ENCODE assay signal across 9 mouse cellular contexts in the genomic region with DNA sequence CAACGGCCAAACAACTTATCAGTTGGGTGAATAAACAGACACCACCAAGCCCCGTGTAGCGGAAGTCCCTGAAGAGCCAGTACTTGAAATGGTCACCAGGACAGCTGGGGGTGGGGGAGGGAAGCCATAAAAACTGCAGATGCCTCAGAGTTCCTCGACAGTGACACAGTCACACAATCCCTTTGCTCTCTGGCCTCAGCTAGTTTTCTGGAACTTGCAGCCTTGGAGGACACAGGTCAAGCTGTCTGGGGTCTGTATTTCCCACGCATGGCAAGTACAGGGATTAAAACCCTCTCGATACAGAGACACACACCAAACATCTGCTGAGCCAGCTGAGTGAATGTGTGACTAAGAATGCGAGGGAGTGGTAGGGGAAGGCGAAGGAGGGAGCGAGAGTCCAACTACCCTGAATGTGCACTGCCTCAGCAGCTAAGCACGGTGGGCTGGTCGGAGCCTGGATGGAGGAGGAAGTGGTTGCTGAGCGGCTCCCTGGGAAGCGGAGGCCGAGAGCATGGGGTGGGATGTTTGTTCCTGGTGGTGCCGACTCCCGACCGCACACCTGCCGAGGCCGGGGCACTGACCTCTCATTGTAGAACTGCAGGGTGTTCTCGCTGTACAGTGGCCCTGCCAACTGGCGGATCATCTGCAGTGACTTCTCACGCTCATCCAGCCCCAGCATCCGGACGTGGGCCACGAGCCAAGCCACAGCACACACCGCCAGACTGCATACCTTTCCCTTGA. TPM values are rescaled to one million over a fixed set of nuclear protein-coding genes. Genes with fewer than 3 reads are reported as not detected.
A peak's percentile ranks its signal among the peaks of the same experiment; 100 is the strongest.
DNase-seq lines count a peak whose midpoint lies in the region; ATAC-seq and TF ChIP-seq lines count a peak whose summit lies in the region.
"Had no signal": no experiment of that assay in that cellular context is flagged by ENCODE, and none has a peak within 500 bp of the region (broad histone marks: within the 10 kb centered on the region; RNA-seq: fewer than 3 reads in every experiment).

No protein-coding gene starts in this region.

- peaks cover 37% of the 10 kb centered on the region for H3K4me1 ChIP-seq in heart, embryonic 15.5 days (replicated peaks)
- H3K4me1 ChIP-seq in liver, embryonic 12.5 days: peaks cover 38% of the 10 kb centered on the region
- H3K4me1 ChIP-seq in small intestine, adult 2 months (ENCODE audit: control insufficient read depth, insufficient read depth, insufficient read length, low read length): peaks cover 22% of the 10 kb centered on the region
- H3K4me1 ChIP-seq in forebrain, postnatal 0 days (ENCODE audit: insufficient read depth): no peaks in the 10 kb centered on the region
- H3K4me1 ChIP-seq: limb, embryonic 12.5 days had no signal

- H3K27me3 ChIP-seq in heart, embryonic 15.5 days: no peaks in the 10 kb centered on the region
- no peaks in the 10 kb centered on the region for H3K27me3 ChIP-seq in liver, embryonic 12.5 days (replicated peaks)
- H3K27me3 ChIP-seq in small intestine, adult 2 months (ENCODE audit: control insufficient read depth, insufficient read depth, low read length): no peaks in the 10 kb centered on the region
- no peaks in the 10 kb centered on the region for H3K27me3 ChIP-seq in forebrain, postnatal 0 days (ENCODE audit: insufficient read depth, low read length)
- H3K27me3 ChIP-seq: limb, embryonic 12.5 days had no signal

- H3K36me3 ChIP-seq in heart, embryonic 15.5 days: peaks cover 43% of the 10 kb centered on the region
- H3K36me3 ChIP-seq in liver, embryonic 12.5 days: peaks cover 95% of the 10 kb centered on the region
- peaks cover 37% of the 10 kb centered on the region for H3K36me3 ChIP-seq in small intestine, adult 2 months (ENCODE audit: control insufficient read depth, insufficient read depth, low read length)
- peaks cover 86% of the 10 kb centered on the region for H3K36me3 ChIP-seq in forebrain, postnatal 0 days (ENCODE audit: insufficient read depth)

- no peak for TF ChIP-seq POLR2A in small intestine, adult 2 months (IDR thresholded peaks at IDR 0.05; ENCODE audit: low read depth, low read length)

- TF ChIP-seq CTCF in small intestine, adult 2 months (IDR thresholded peaks at IDR 0.05; ENCODE audit: extremely low read depth, insufficient read length, insufficient replicate concordance, low read depth, low read length): peak; percentile 21; the same call in 1 of the 2 replicates
- no peak for TF ChIP-seq CTCF in forebrain, postnatal 0 days (IDR thresholded peaks at IDR 0.05; ENCODE audit: low read depth)

- H3K9ac ChIP-seq in heart, embryonic 15.5 days: 0 out of 2 replicates have a peak overlapping the region, but pooled peaks have one; percentile 13
- H3K9ac ChIP-seq in liver, embryonic 12.5 days: no peak overlapping the region
- H3K9ac ChIP-seq in forebrain, postnatal 0 days: no peak overlapping the region
- H3K9ac ChIP-seq: limb, embryonic 12.5 days had no signal

- 0 out of 2 replicates have a peak overlapping the region, but pooled peaks have one; percentile 0 for H3K4me2 ChIP-seq in heart, embryonic 15.5 days
- 0 out of 2 replicates have a peak overlapping the region, but pooled peaks have one; percentile 13 for H3K4me2 ChIP-seq in liver, embryonic 12.5 days
- H3K4me2 ChIP-seq in forebrain, postnatal 0 days (ENCODE audit: low read depth): no peak overlapping the region
- H3K4me2 ChIP-seq: limb, embryonic 12.5 days had no signal

- no peaks in the 10 kb centered on the region for H3K9me3 ChIP-seq in heart, embryonic 15.5 days (replicated peaks)
- no peaks in the 10 kb centered on the region for H3K9me3 ChIP-seq in liver, embryonic 12.5 days (replicated peaks)
- H3K9me3 ChIP-seq in forebrain, postnatal 0 days (ENCODE audit: low read length): no peaks in the 10 kb centered on the region
- H3K9me3 ChIP-seq: limb, embryonic 12.5 days had no signal

- WGBS in heart, embryonic 15.5 days: 56% methylated on average over 26 of the region's 26 CpGs
- WGBS in liver, embryonic 12.5 days (ENCODE audit: insufficient replicate concordance): 59% methylated on average over 26 of the region's 26 CpGs
- 19% methylated on average over 26 of the region's 26 CpGs for WGBS in small intestine, adult 2 months
- 86% methylated on average over 26 of the region's 26 CpGs for WGBS in forebrain, postnatal 0 days

- peak overlapping the region; percentile 84 for H3K27ac ChIP-seq in heart, embryonic 15.5 days
- H3K27ac ChIP-seq in liver, embryonic 12.5 days: peak overlapping the region; percentile 33; the same call in 1 of the 2 replicates
- H3K27ac ChIP-seq in small intestine, adult 2 months (ENCODE audit: insufficient read depth, low read depth, low read length): peak overlapping the region; percentile 81
- H3K27ac ChIP-seq in forebrain, postnatal 0 days (ENCODE audit: low read depth, low read length): no peak overlapping the region
- H3K27ac ChIP-seq: limb, embryonic 12.5 days had no signal

- no peak for ATAC-seq in heart, embryonic 15.5 days (replicated peaks; ENCODE audit: insufficient number of reproducible peaks, insufficient read depth, low FRiP score, low read depth)
- no peak for ATAC-seq in liver, embryonic 12.5 days
- no peak for ATAC-seq in forebrain, postnatal 0 days

- H3K4me3 ChIP-seq in heart, embryonic 15.5 days: no peak overlapping the region
- no peak overlapping the region for H3K4me3 ChIP-seq in liver, embryonic 12.5 days
- H3K4me3 ChIP-seq in small intestine, adult 2 months (ENCODE audit: low read depth, low read length): peak overlapping the region; percentile 52
- H3K4me3 ChIP-seq in forebrain, postnatal 0 days (ENCODE audit: low read depth, low read length): no peak overlapping the region
- H3K4me3 ChIP-seq: limb, embryonic 12.5 days had no signal

- peak; percentile 46 to 48 for DNase-seq in urinary bladder, adult 18-20 months (ENCODE audit: low spot score in 2 of 2)
- DNase-seq in urinary bladder, postnatal 10 days (ENCODE audit: low spot score): no peak
- DNase-seq in spleen, postnatal 4 days (ENCODE audit: low spot score in 2 of 2): no peak
- no peak for DNase-seq in forebrain, postnatal 0 days
- no peak for DNase-seq in embryo, embryonic 10 days (ENCODE audit: low spot score)

RNA-seq across cellular contexts. Expression of gene Csf3, which starts 8.1 kb away (rescaled TPM):
- not detected in 2 replicates for polyA plus RNA-seq in heart, embryonic 15.5 days (2015; fragmentation: Nextera tagmentation; extraction: Ambion mirVana)
- polyA plus RNA-seq in liver, embryonic 12.5 days (2016; fragmentation: Nextera tagmentation; extraction: Ambion mirVana): not detected in 2 replicates
- polyA plus RNA-seq in small intestine, adult 2 months (2012; rRNA removed): 0.10 TPM in 1 of 2 replicates, not detected in the other
- total RNA-seq in forebrain, postnatal 0 days (2014; rRNA removed): not detected in 2 replicates
- not detected in 2 replicates for polyA plus RNA-seq in forebrain, postnatal 0 days (2015; fragmentation: Nextera tagmentation; extraction: Ambion mirVana)
- polyA plus RNA-seq: limb, embryonic 12.5 days had no signal

RNA-seq across cellular contexts. Expression of gene Med24, which starts 20.1 kb away (rescaled TPM):
- polyA plus RNA-seq in heart, embryonic 15.5 days (2015; fragmentation: Nextera tagmentation; extraction: Ambion mirVana): 33.5 and 43.0 TPM in 2 replicates
- polyA plus RNA-seq in liver, embryonic 12.5 days (2016; fragmentation: Nextera tagmentation; extraction: Ambion mirVana): 42.0 and 43.7 TPM in 2 replicates
- polyA plus RNA-seq in small intestine, adult 2 months (2012; rRNA removed): 23.8 and 49.5 TPM in 2 replicates
- 54.0 and 66.5 TPM in 2 replicates for total RNA-seq in forebrain, postnatal 0 days (2014; rRNA removed)
- polyA plus RNA-seq in forebrain, postnatal 0 days (2015; fragmentation: Nextera tagmentation; extraction: Ambion mirVana): 46.4 and 49.3 TPM in 2 replicates

RNA-seq across cellular contexts. Expression of gene Psmd3, which starts 26.8 kb away (rescaled TPM):
- polyA plus RNA-seq in heart, embryonic 15.5 days (2015; fragmentation: Nextera tagmentation; extraction: Ambion mirVana): 141 and 177 TPM in 2 replicates
- 201 and 202 TPM in 2 replicates for polyA plus RNA-seq in liver, embryonic 12.5 days (2016; fragmentation: Nextera tagmentation; extraction: Ambion mirVana)
- polyA plus RNA-seq in small intestine, adult 2 months (2012; rRNA removed): 86.4 and 139 TPM in 2 replicates
- 83.8 and 113 TPM in 2 replicates for total RNA-seq in forebrain, postnatal 0 days (2014; rRNA removed)
- 183 and 202 TPM in 2 replicates for polyA plus RNA-seq in forebrain, postnatal 0 days (2015; fragmentation: Nextera tagmentation; extraction: Ambion mirVana)

RNA-seq across cellular contexts. Expression of gene Thra, which starts 31.3 kb away (rescaled TPM):
- 34.8 and 39.5 TPM in 2 replicates for polyA plus RNA-seq in heart, embryonic 15.5 days (2015; fragmentation: Nextera tagmentation; extraction: Ambion mirVana)
- polyA plus RNA-seq in liver, embryonic 12.5 days (2016; fragmentation: Nextera tagmentation; extraction: Ambion mirVana): 13.0 and 13.3 TPM in 2 replicates
- 46.5 and 128 TPM in 2 replicates for polyA plus RNA-seq in small intestine, adult 2 months (2012; rRNA removed)
- total RNA-seq in forebrain, postnatal 0 days (2014; rRNA removed): 1,003 and 1,159 TPM in 2 replicates
- polyA plus RNA-seq in forebrain, postnatal 0 days (2015; fragmentation: Nextera tagmentation; extraction: Ambion mirVana): 223 and 233 TPM in 2 replicates

RNA-seq across cellular contexts. Expression of gene Gsdma, which starts 45.0 kb away (rescaled TPM):
- not detected in 2 replicates for polyA plus RNA-seq in heart, embryonic 15.5 days (2015; fragmentation: Nextera tagmentation; extraction: Ambion mirVana)
- polyA plus RNA-seq in liver, embryonic 12.5 days (2016; fragmentation: Nextera tagmentation; extraction: Ambion mirVana): not detected in 2 replicates
- 0.25 and 0.41 TPM in 2 replicates for polyA plus RNA-seq in small intestine, adult 2 months (2012; rRNA removed)
- total RNA-seq in forebrain, postnatal 0 days (2014; rRNA removed): not detected in 2 replicates
- polyA plus RNA-seq in forebrain, postnatal 0 days (2015; fragmentation: Nextera tagmentation; extraction: Ambion mirVana): 0.15 TPM in 1 of 2 replicates, not detected in the other
- polyA plus RNA-seq: limb, embryonic 12.5 days had no signal

Comparison
In these comparisons a context has a peak if more than half of its experiments do, and no peak if none do; other contexts are left out.
1. DNase-seq: peak in urinary bladder, adult 18-20 months (2 of 2); none in urinary bladder, postnatal 10 days (single experiment), spleen, postnatal 4 days (0 of 2), forebrain, postnatal 0 days (single experiment) and embryo, embryonic 10 days (single experiment).